Mouse (Mus musculus): ENCODE measurements around the gene Kcnj12.

DNA sequence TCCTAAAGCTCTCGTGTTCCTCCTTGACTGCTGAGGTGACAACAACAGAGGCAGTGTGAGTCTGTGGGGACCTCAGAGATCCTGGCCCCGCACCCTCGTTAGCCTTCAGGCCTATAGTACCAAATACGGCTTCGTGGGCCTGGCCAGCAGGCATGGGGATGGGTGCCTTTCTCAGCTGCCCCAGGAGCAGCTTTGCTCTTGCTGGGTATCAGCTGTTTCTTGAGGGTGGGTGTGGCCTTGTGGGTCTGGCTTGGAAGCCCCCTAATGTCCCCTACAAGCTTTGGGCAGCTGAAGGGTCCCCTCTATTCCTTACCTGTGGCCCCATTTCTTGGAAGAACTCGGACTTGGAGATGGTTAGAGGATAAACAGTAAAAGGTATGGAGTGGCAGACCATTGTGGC lies 4.0 kb downstream of the Kcnj12 start:
- no peak for TF ChIP-seq CTCF (IDR thresholded peaks at IDR 0.05)
- TF ChIP-seq EP300 (IDR thresholded peaks at IDR 0.05): no peak
